Mouse (Mus musculus): ENCODE measurements at regions not wholly inside any gene's neighbourhood (a gene's known extent, or its start where the extent isn't known, plus 50 kb on each side); places are given as distances from the start of the nearest gene placed in this dataset.

DNA sequence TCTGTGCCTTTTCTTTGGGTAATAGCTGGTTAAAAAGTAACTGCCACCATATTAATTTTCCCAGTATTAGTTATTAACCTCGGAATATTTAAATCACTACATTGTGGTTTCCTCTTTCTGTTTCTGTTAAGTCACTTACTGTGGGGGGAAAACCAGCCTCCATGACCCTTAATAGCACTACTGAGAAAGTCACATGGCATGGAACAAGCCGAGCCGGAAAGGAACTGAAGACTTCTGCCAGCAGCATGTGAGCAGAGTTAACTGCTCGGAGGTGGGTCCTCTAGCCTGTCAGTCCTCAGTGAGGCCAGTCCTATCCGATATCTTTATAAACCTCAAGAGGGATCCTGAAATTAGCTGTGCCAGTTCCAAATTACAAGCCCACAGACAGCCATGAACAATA is 75.8 kb upstream of the C1qtnf3 start:
- TF ChIP-seq POLR2A (IDR thresholded peaks at IDR 0.05; ENCODE audit: insufficient read depth, low read length) (no peak), CTCF (IDR thresholded peaks at IDR 0.05; ENCODE audit: low read depth, low read length) (no peak), EP300 (IDR thresholded peaks at IDR 0.05; ENCODE audit: insufficient read depth, low read depth, low read length) (no peak)
